Mouse (Mus musculus) kidney, postnatal 10 days (tissue): ENCODE data around the gene Fam219a.

ENCODE experiments used
- DNase-seq: peaks from one replicate; pipeline ENCODE4 v3.0.0; 2021; ENCODE audit warnings: mixed read lengths

Fam219a gene

GRCm38 (mm10) chr4:41569411-41569885, at the start of gene Fam219a, which contains the start of gene Dnaic1:
Gene Fam219a, minus strand, starts transcription at chr4:41569538.
Gene Dnaic1, plus strand, starts transcription at chr4:41569775.
- DNase-seq = peak; percentile 99

DNA sequence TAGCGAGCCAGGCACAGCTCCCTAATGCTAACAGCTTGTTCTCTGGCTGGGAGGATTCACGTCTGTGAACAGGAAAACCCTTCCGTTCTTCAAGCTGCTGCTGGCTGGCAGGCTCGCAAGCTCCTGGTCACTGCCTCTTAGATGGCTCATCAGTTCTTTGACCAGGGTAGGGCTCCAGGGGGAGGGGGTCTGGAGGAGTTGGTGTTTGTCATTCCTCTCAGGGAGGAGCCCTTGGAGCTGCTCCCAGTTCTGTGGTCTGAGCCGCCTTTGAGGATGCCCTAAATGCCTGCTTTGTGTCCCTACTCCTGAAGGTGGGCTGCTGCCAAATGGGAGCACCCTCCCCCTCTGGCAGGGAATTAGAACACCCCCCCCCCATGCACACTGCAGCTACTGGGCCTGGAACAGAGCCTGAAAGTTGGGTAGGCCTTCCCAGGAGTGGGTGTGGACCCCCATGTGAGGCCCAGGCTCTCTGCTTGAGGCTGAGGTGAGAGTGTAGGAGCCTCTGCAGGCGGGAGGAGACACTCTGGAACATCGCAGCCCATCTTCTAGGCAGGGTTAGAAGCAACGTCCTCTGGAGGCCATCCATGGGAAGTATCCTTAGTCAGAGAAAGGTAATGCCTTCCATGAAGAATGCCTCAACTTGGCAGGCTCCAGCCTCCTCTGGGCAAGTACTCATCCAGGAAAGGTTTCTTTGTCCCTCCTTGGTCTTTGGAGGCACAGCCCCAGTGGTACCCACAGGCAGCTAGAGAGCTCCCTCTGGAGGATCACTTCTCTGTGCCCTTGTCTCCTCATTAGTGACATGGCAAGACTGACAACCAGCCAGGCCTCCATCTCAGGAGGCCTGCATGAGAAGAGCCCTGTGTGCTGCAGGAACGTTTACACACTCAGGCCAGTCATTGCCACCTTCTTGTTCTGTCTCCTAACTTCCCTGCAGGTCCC, 46.6 kb upstream of the Fam219a start:
- no peak for DNase-seq

- peak; percentile 91 for DNase-seq
Measured at GRCm38 (mm10) chr4:41614156-41614555, 44.8 kb upstream of the Fam219a start.

DNA sequence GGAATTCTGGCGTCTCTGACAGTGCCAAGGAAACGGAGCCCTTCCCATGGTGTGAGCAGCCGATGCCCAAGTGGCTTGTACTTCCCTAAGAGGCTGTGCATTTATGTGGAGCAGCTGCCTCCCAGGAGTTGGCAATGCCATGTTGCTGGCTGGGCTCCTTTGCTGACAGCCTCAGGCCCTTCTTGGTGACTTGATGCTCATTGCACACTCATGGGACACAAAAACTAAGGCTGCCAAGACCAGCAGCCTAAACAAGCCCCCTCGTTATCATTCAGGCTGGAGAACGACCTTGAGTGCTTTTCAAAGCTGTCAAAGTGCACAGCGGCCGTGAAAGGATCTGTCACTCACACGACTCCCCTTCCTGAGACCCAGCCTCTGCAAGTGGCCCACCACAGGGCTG, 42.8 kb upstream of the Fam219a start:
- DNase-seq = no peak

GRCm38 (mm10) chr4:41610594-41610980, 41.2 kb upstream of the Fam219a start:
- DNase-seq = no peak

- no peak for DNase-seq
Measured at GRCm38 (mm10) chr4:41609681-41610593, 40.6 kb upstream of the Fam219a start.

- DNase-seq = peak; percentile 88
Measured at GRCm38 (mm10) chr4:41606784-41607183, 37.4 kb upstream of the Fam219a start.

GRCm38 (mm10) chr4:41604476-41605396, 35.4 kb upstream of the Fam219a start:
- DNase-seq = no peak

- DNase-seq = no peak
Measured at GRCm38 (mm10) chr4:41602818-41603217, 33.5 kb upstream of the Fam219a start.

DNA sequence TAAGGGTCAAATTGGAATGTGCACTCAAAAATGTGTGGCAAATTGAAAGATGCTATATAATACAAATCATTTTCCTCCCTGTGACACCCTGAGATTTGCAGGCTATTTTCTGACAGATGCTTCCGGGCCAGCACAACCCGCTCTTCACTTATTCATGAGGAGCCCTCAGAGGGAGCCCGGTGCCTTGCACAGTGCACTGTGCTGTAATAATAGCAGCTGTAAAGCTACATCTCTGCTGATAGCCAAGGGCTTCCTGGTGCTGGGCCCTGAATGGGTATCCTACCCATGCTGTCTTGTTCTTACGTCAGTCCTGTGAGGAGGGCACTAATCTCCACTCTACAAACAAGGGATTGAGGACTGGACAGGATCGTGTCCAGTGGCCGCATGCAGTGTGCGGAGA, 14.0 kb upstream of the Fam219a start:
- no peak for DNase-seq

GRCm38 (mm10) chr4:41575914-41576313, 6.6 kb upstream of the Fam219a start:
- peak; percentile 28 for DNase-seq

GRCm38 (mm10) chr4:41573492-41573891, 4.2 kb upstream of the Fam219a start:
- DNase-seq = no peak

DNA sequence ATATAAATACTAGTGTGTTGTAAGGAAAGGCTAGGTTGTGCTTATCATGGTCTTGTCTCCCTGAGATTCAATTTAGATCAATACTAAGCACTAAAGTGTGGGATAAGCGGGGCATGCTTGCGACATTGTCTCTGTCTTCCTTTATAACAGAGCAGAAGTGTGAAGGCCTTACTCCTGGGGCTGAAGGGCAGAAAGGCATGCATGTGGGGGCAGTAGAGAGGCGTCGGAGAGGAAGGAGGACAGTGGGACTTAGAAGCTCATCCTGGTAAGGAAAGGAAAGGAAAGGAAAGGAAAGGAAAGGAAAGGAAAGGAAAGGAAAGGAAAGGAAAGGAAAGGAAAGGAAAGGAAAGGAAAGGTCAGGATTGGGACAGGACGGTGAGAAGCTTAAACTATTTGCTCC, 2.2 kb upstream of the Fam219a start:
- peak; percentile 45 for DNase-seq

GRCm38 (mm10) chr4:41568682-41569410, 492 bp downstream of the Fam219a start:
- peak; percentile 72 for DNase-seq

- DNase-seq = peak; percentile 65
Measured at GRCm38 (mm10) chr4:41568239-41568638, 1.1 kb downstream of the Fam219a start.

- no peak for DNase-seq
Measured at GRCm38 (mm10) chr4:41566123-41566522, 3.2 kb downstream of the Fam219a start.

DNA sequence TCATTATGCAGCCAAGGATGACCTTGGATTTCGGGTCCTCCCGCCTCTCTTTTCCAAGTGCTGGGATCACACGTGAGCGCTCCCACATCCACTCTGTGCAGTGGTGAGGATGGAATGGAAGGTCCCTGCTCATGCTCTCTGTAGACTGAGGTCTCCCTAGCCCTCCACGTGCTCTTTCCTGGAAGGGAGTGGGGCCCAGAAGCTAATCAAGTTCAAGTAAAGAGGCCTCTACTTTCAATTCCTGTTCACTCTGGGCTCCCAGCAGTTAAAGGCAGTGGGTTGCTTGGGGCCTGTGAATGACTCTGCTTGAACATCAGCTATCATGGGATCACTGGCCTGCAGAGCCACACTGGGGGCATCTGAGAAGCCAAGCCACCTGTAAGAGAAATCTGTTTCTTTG, 6.0 kb downstream of the Fam219a start:
- no peak for DNase-seq

DNA sequence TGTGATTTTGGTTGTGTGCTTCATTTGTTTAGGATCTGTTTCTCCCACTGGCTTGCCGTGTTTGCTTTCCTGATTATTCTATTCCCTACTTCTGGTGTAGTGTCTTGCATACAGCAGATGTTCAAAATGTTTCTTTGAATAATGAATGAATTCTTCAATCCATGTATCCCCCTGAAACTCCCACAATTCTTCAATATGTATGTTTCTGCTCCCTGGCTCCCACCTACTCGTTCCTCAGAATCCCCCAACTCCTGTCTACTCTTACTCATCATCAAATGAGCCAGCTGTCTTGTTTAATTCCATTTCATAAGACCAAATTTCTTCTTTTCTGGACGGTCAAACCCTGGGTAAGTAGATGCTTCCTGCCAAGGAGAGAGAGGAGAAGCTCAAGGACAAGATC, 12.2 kb downstream of the Fam219a start:
- no peak for DNase-seq

- no peak for DNase-seq
Measured at GRCm38 (mm10) chr4:41556311-41556953, 12.9 kb downstream of the Fam219a start.

DNA sequence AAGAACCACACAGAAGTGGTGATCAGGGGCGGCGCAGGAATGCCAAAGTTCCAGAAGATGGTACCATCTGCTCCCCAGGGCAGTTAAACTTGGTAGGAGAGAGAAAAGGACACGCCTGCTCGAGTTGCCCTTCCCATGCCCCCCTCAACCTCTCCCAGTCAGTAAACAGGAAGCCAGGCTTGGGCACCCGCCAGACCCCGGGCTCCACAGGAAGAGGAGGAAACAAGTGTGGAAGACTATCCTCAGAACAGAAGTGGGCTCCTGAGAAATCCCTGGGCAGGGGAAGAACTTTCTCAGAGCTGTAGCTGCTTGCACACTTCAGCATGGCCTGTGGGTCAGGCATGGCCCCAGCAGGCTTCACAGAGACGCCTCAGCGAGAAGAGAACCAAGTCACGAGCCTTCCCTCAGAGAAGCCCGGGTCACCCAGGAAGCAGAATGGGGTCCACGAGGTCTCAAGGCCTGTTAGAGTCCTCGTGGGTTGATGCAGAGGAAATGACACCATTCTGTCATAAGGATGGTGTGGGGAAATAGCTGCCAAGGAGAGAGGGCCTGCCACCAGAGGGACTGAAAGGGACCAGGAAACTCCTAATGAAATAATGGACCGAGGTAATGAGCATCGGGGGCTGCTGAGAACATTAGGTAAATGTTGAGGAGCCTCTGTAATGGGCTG, 14.2 kb downstream of the Fam219a start:
- peak; percentile 89 for DNase-seq
